Comparison of ENCODE assay signal across 49 mouse cellular contexts in genomic region chr6:42364607-42365006, GRCm38 (mm10). TPM values are rescaled to one million over a fixed set of nuclear protein-coding genes. Genes with fewer than 3 reads are reported as not detected.
"Had no signal": no experiment of that assay in that cellular context is flagged by ENCODE, and none has a peak within 500 bp of the region (broad histone marks: within the 10 kb centered on the region; RNA-seq: fewer than 3 reads in every experiment).

No protein-coding gene starts in this region.

- H3K9me3 ChIP-seq: heart, embryonic 10.5 days; heart, embryonic 12.5 days; heart, embryonic 13.5 days; heart, embryonic 15.5 days; hindbrain, embryonic 10.5 days; hindbrain, embryonic 12.5 days; hindbrain, embryonic 13.5 days; hindbrain, embryonic 15.5 days; intestine, embryonic 15.5 days; kidney, embryonic 15.5 days had no signal

- H3K4me3 ChIP-seq: heart, embryonic 10.5 days; heart, embryonic 12.5 days; heart, embryonic 13.5 days; heart, embryonic 15.5 days; hindbrain, embryonic 10.5 days; hindbrain, embryonic 12.5 days; hindbrain, embryonic 13.5 days; hindbrain, embryonic 15.5 days; intestine, embryonic 15.5 days; kidney, embryonic 15.5 days; layer of hippocampus, adult 2 months had no signal

- H3K36me3 ChIP-seq: intestine, embryonic 15.5 days had no signal

- ATAC-seq: hindbrain, embryonic 16.5 days; hindbrain, postnatal 0 days; inflammation-experienced regulatory T-cells, adult 6 months; intestine, embryonic 15.5 days; intestine, embryonic 16.5 days; intestine, postnatal 0 days had no signal

- H3K27me3 ChIP-seq: heart, embryonic 12.5 days; heart, embryonic 13.5 days; heart, embryonic 15.5 days; hindbrain, embryonic 12.5 days; hindbrain, embryonic 13.5 days; hindbrain, embryonic 15.5 days; intestine, embryonic 15.5 days; kidney, embryonic 15.5 days had no signal

- DNase-seq: heart, postnatal 10 days; heart, postnatal 14 days; heart, postnatal 4 days; kidney, adult 11 months; kidney, adult 18-20 months; kidney, adult 2 months; kidney, adult 8-10 months; kidney, adult 9 months; kidney, postnatal 10 days; kidney, postnatal 14 days; kidney, postnatal 36 days; kidney, postnatal 4 days; layer of hippocampus, adult 9-11 months; layer of hippocampus, postnatal 36 days had no signal

- H3K4me1 ChIP-seq: hindbrain, embryonic 12.5 days; hindbrain, embryonic 13.5 days; intestine, embryonic 15.5 days had no signal

- H3K4me2 ChIP-seq: heart, embryonic 11.5 days; heart, embryonic 12.5 days; heart, embryonic 13.5 days; heart, embryonic 15.5 days; hindbrain, embryonic 12.5 days; hindbrain, embryonic 13.5 days; hindbrain, embryonic 14.5 days; hindbrain, embryonic 15.5 days; intestine, embryonic 15.5 days; kidney, embryonic 15.5 days had no signal

RNA-seq across cellular contexts. Expression of gene Epha1, which starts 8.5 kb away (rescaled TPM):
- total RNA-seq: layer of hippocampus, adult 2 months had no signal

RNA-seq across cellular contexts. Expression of gene Tas2r143, which starts 35.4 kb away (rescaled TPM):
- total RNA-seq: heart, adult 8-10 months; heart, postnatal 10 days; heart, postnatal 14 days; hematopoietic stem cell, adult 5-6 weeks; hindbrain, postnatal 0 days; layer of hippocampus, adult 18-20 months; layer of hippocampus, adult 2 months; layer of hippocampus, adult 8-10 months; layer of hippocampus, postnatal 14 days; layer of hippocampus, postnatal 25 days; left cerebral cortex, adult 18-20 months had no signal
- polyA plus RNA-seq: heart, embryonic 10.5 days; heart, embryonic 11.5 days; heart, embryonic 12.5 days; heart, embryonic 13.5 days; heart, embryonic 14.5 days; heart, embryonic 15.5 days; heart, embryonic 16.5 days; heart, postnatal 0 days; hindbrain, embryonic 10.5 days; hindbrain, embryonic 11.5 days; hindbrain, embryonic 12.5 days; hindbrain, embryonic 13.5 days; hindbrain, embryonic 14.5 days; hindbrain, embryonic 15.5 days; hindbrain, embryonic 16.5 days; hindbrain, postnatal 0 days; inflammation-experienced regulatory T-cells, adult 6 months; intestine, embryonic 14.5 days; intestine, embryonic 15.5 days; intestine, embryonic 16.5 days; intestine, postnatal 0 days; kidney, adult 2 months; kidney, embryonic 14.5 days; kidney, embryonic 15.5 days; kidney, embryonic 16.5 days; kidney, postnatal 0 days had no signal

RNA-seq across cellular contexts. Expression of gene Fam131b, which starts 40.2 kb away (rescaled TPM):
- total RNA-seq: hematopoietic stem cell, adult 5-6 weeks had no signal
- polyA plus RNA-seq: inflammation-experienced regulatory T-cells, adult 6 months; kidney, postnatal 0 days had no signal

RNA-seq across cellular contexts. Expression of gene Tas2r135, which starts 40.6 kb away (rescaled TPM):
- total RNA-seq: heart, postnatal 25 days; hematopoietic stem cell, adult 5-6 weeks; hindbrain, postnatal 0 days; layer of hippocampus, adult 18-20 months; layer of hippocampus, adult 2 months; layer of hippocampus, postnatal 25 days; layer of hippocampus, postnatal 36 days; left cerebral cortex, adult 18-20 months had no signal
- polyA plus RNA-seq: heart, embryonic 10.5 days; heart, embryonic 11.5 days; heart, embryonic 12.5 days; heart, embryonic 13.5 days; heart, embryonic 14.5 days; heart, embryonic 15.5 days; heart, embryonic 16.5 days; heart, postnatal 0 days; hindbrain, embryonic 10.5 days; hindbrain, embryonic 12.5 days; hindbrain, embryonic 13.5 days; hindbrain, embryonic 14.5 days; hindbrain, embryonic 15.5 days; hindbrain, embryonic 16.5 days; hindbrain, postnatal 0 days; inflammation-experienced regulatory T-cells, adult 6 months; intestine, embryonic 15.5 days; intestine, embryonic 16.5 days; intestine, postnatal 0 days; kidney, adult 2 months; kidney, embryonic 14.5 days; kidney, embryonic 15.5 days; kidney, embryonic 16.5 days; kidney, postnatal 0 days; large intestine, adult 2 months had no signal
